Mouse (Mus musculus) neutrophil, adult 5-6 weeks (primary cell): Measurements from ENCODE around the gene Zc3h6. TPM values are rescaled to one million over a fixed set of nuclear protein-coding genes. Genes with fewer than 3 reads are reported as not detected.

Source experiments
- ATAC-seq: fragments of 151-379, 151-347 bp; 2 replicates; pipeline ENCODE4 v1.8.0; 2017; ENCODE audit warnings: mild to moderate bottlenecking, moderate TSS enrichment; ENCODE audit not compliant: insufficient number of reproducible peaks, poor library complexity, low FRiP score, severe bottlenecking; ENCODE audit errors: extremely low read depth
- total RNA-seq: library from RNA; stranded (forward); fragments of 200-1000 nt; gene quantifications from 2 replicates; pipeline ENCODE4 v1.2.3, GENCODE M21; 2017

The Zc3h6 gene
- 10.5 and 11.4 TPM in 2 replicates for total RNA-seq

- peak; percentile 98 for ATAC-seq
Observed at GRCm38 (mm10) chr2:128966641-128967580, at the start of gene Zc3h6. Zc3h6 (plus strand) TSS chr2:128967402.

GRCm38 (mm10) chr2:128924799-128925198 lies 42.4 kb upstream of the Zc3h6 start:
- ATAC-seq, result no peak

GRCm38 (mm10) chr2:128928446-128928845 lies 38.8 kb upstream of the Zc3h6 start:
- ATAC-seq, result no peak

- ATAC-seq, result no peak
Observed at GRCm38 (mm10) chr2:128930704-128931103, 36.5 kb upstream of the Zc3h6 start.

- no peak for ATAC-seq
Observed at GRCm38 (mm10) chr2:128936256-128936655, 30.9 kb upstream of the Zc3h6 start.

GRCm38 (mm10) chr2:128943538-128944528 lies 23.4 kb upstream of the Zc3h6 start, which contains the start of gene Zc3h8:
Zc3h8 (minus strand) TSS chr2:128944077.
- peak; percentile 92 for ATAC-seq

- peak; percentile 68; the same call in 1 of the 2 replicates for ATAC-seq
Observed at GRCm38 (mm10) chr2:128947962-128948588, 19.1 kb upstream of the Zc3h6 start.

GRCm38 (mm10) chr2:128954186-128954585 lies 13.0 kb upstream of the Zc3h6 start:
- no peak for ATAC-seq

GRCm38 (mm10) chr2:128965505-128966105 lies 1.6 kb upstream of the Zc3h6 start:
- no peak for ATAC-seq

- ATAC-seq, result no peak
Observed at GRCm38 (mm10) chr2:128966236-128966635, 966 bp upstream of the Zc3h6 start.

GRCm38 (mm10) chr2:128967661-128968441 lies 649 bp downstream of the Zc3h6 start, which contains the start of gene Gm10762:
Gm10762 (minus strand) TSS chr2:128967725.
- ATAC-seq, result peak; percentile 13; the same call in 1 of the 2 replicates

- no peak for ATAC-seq
Observed at GRCm38 (mm10) chr2:128968475-128969083, 1.4 kb downstream of the Zc3h6 start.

GRCm38 (mm10) chr2:128972301-128972700 lies 5.1 kb downstream of the Zc3h6 start:
- no peak for ATAC-seq

- ATAC-seq, result no peak
Observed at GRCm38 (mm10) chr2:128975572-128975971, 8.4 kb downstream of the Zc3h6 start.

GRCm38 (mm10) chr2:128984746-128985145 lies 17.5 kb downstream of the Zc3h6 start:
- ATAC-seq, result no peak

- ATAC-seq, result no peak
Observed at GRCm38 (mm10) chr2:129004872-129005271, 37.7 kb downstream of the Zc3h6 start.

GRCm38 (mm10) chr2:129006194-129006749 lies 39.1 kb downstream of the Zc3h6 start:
- ATAC-seq, result no peak
